Mouse (Mus musculus) thymus, postnatal 4 days (tissue): ENCODE results near the gene C7.
A peak's percentile ranks its signal among the peaks of the same experiment; 100 is the strongest.
"Not testable (repeated sequence)": the region's sequence is repeated elsewhere in the genome, so short reads cannot be mapped to it uniquely, and the experiment has no call there.

Source experiments
- DNase-seq: peaks from one replicate; pipeline ENCODE4 v3.0.0; 2021

The C7 gene

GRCm38 (mm10) chr15:5063635-5064034, at the start of gene C7:
Gene C7 (minus strand): TSS chr15:5063740.
- no peak for DNase-seq

- DNase-seq: no peak
Measured at GRCm38 (mm10) chr15:5112651-5113050, 49.1 kb upstream of the C7 start.

- no peak for DNase-seq
Measured at GRCm38 (mm10) chr15:5108655-5109040, 45.1 kb upstream of the C7 start.

- peak; percentile 54 for DNase-seq
Measured at GRCm38 (mm10) chr15:5107686-5108654, 44.4 kb upstream of the C7 start, which contains the start of gene Card6. Gene Card6 (minus strand): TSS chr15:5108539.

- no peak for DNase-seq
Measured at GRCm38 (mm10) chr15:5106293-5106692, 42.8 kb upstream of the C7 start.

GRCm38 (mm10) chr15:5105891-5106290, 42.4 kb upstream of the C7 start:
- DNase-seq: no peak

- DNase-seq: no peak
Measured at GRCm38 (mm10) chr15:5102312-5102711, 38.8 kb upstream of the C7 start.

- no peak for DNase-seq
Measured at GRCm38 (mm10) chr15:5097376-5097775, 33.8 kb upstream of the C7 start.

GRCm38 (mm10) chr15:5095534-5096301, 32.2 kb upstream of the C7 start:
- no peak for DNase-seq

GRCm38 (mm10) chr15:5090131-5090530, 26.6 kb upstream of the C7 start:
- DNase-seq: no peak

GRCm38 (mm10) chr15:5088850-5089608, 25.5 kb upstream of the C7 start:
- DNase-seq: no peak

- DNase-seq: no peak
Measured at GRCm38 (mm10) chr15:5086162-5086561, 22.6 kb upstream of the C7 start.

GRCm38 (mm10) chr15:5081235-5081634, 17.7 kb upstream of the C7 start:
- no peak for DNase-seq

GRCm38 (mm10) chr15:5068801-5069518, 5.4 kb upstream of the C7 start:
- DNase-seq: no peak

GRCm38 (mm10) chr15:5045560-5046284, 17.8 kb downstream of the C7 start:
- no peak for DNase-seq

- DNase-seq: no peak
Measured at GRCm38 (mm10) chr15:5029256-5029655, 34.3 kb downstream of the C7 start.

GRCm38 (mm10) chr15:5023479-5024265, 39.9 kb downstream of the C7 start:
- not testable (repeated sequence) for DNase-seq

- DNase-seq: no peak
Measured at GRCm38 (mm10) chr15:5009644-5010107, 53.9 kb downstream of the C7 start.

GRCm38 (mm10) chr15:5003503-5004196, 59.9 kb downstream of the C7 start:
- no peak for DNase-seq

- DNase-seq: no peak
Measured at GRCm38 (mm10) chr15:5002903-5003302, 60.6 kb downstream of the C7 start.
